Mouse (Mus musculus): ENCODE results near the gene Fnip1. TPM values are rescaled to one million over a fixed set of nuclear protein-coding genes. Genes with fewer than 3 reads are reported as not detected.
"Not testable (repeated sequence)": the region's sequence is repeated elsewhere in the genome, so short reads cannot be mapped to it uniquely, and the experiment has no call there.

Gene Fnip1
- 4.5 and 7.5 TPM in 2 replicates for polyA plus RNA-seq (2011; ENCODE audit: insufficient read depth, insufficient read length, low replicate concordance, missing spikeins)

GRCm38 (mm10) chr11:54437823-54438337 lies at the start of gene Fnip1:
Gene Fnip1, plus strand, starts transcription at chr11:54438199.
- peak within 1 kb of the TSS; percentile 94 for H3K4me3 ChIP-seq (replicated peaks; ENCODE audit: control insufficient read depth, low read depth, low read length)
- TF ChIP-seq CTCF (IDR thresholded peaks at IDR 0.05; ENCODE audit: control insufficient read depth, insufficient read depth, low read length) (no peak), POLR2A (IDR thresholded peaks at IDR 0.05; ENCODE audit: borderline replicate concordance, control insufficient read depth, low read depth, low read length) (no peak)
- WGBS = under 1% methylated on average over 47 of the region's 47 CpGs

GRCm38 (mm10) chr11:54390386-54390785 lies 47.6 kb upstream of the Fnip1 start:
- 22% methylated on average over 8 of the region's 8 CpGs for WGBS
- no peak overlapping the region for H3K27ac ChIP-seq (ENCODE audit: control insufficient read depth, insufficient read depth, low read depth, low read length, poor library complexity)
- H3K4me1 ChIP-seq (ENCODE audit: control insufficient read depth, insufficient read depth, low read length) = peaks cover 1% of the 10 kb centered on the region; the same call in 1 of the 2 replicates
- H3K4me3 ChIP-seq (replicated peaks; ENCODE audit: control insufficient read depth, low read depth, low read length) = no peak overlapping the region
- TF ChIP-seq CTCF (IDR thresholded peaks at IDR 0.05; ENCODE audit: control insufficient read depth, insufficient read depth, low read length) (no peak), POLR2A (IDR thresholded peaks at IDR 0.05; ENCODE audit: borderline replicate concordance, control insufficient read depth, low read depth, low read length) (no peak)

More at GRCm38 (mm10) chr11:54437823-54438337, at the start of gene Fnip1:
- H3K4me1 ChIP-seq (ENCODE audit: control insufficient read depth, insufficient read depth, low read length) = no peaks in the 10 kb centered on the region; the same call in none of the 2 replicates
- peak within 1 kb of the TSS; percentile 94 for H3K27ac ChIP-seq (ENCODE audit: control insufficient read depth, insufficient read depth, low read depth, low read length, poor library complexity)

- Histone ChIP-seq H3K27ac (ENCODE audit: control insufficient read depth, insufficient read depth, low read depth, low read length, poor library complexity) (no peak overlapping the region), H3K4me3 (replicated peaks; ENCODE audit: control insufficient read depth, low read depth, low read length) (no peak overlapping the region)
- WGBS = 83% methylated on average over 4 of the region's 4 CpGs
Observed at GRCm38 (mm10) chr11:54391326-54391725, 46.7 kb upstream of the Fnip1 start.

DNA sequence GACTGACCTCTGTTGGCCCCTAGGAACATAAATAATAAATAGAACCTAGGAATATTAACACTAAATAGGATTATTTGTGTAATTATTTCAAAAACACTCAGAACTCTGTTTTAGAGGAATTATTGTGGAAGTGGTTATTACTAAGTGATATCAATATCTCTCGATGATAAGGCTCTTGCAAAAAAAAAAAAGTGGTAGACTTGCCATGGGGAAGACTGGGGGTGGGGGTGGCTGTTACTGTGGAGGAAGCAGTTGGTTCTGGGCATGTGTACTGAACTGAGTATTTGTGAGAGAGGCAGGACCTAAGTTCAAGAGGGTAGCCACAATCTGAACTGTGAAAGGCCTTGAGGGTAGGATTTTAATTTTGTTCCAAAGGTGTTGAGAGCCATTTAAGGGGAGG lies 41.3 kb upstream of the Fnip1 start:
- Histone ChIP-seq H3K4me3 (replicated peaks; ENCODE audit: control insufficient read depth, low read depth, low read length) (no peak overlapping the region), H3K27ac (ENCODE audit: control insufficient read depth, insufficient read depth, low read depth, low read length, poor library complexity) (no peak overlapping the region), H3K4me1 (ENCODE audit: control insufficient read depth, insufficient read depth, low read length) (no peaks in the 10 kb centered on the region; the same call in 1 of the 2 replicates)
- 53% methylated on average over 1 of the region's 1 CpGs for WGBS
- TF ChIP-seq POLR2A (IDR thresholded peaks at IDR 0.05; ENCODE audit: borderline replicate concordance, control insufficient read depth, low read depth, low read length) = no peak
- TF ChIP-seq CTCF (IDR thresholded peaks at IDR 0.05; ENCODE audit: control insufficient read depth, insufficient read depth, low read length) = no peak

More at GRCm38 (mm10) chr11:54391326-54391725, 46.7 kb upstream of the Fnip1 start:
- H3K4me1 ChIP-seq (ENCODE audit: control insufficient read depth, insufficient read depth, low read length) = peaks cover 1% of the 10 kb centered on the region; the same call in 1 of the 2 replicates
- TF ChIP-seq CTCF (IDR thresholded peaks at IDR 0.05; ENCODE audit: control insufficient read depth, insufficient read depth, low read length) (no peak), POLR2A (IDR thresholded peaks at IDR 0.05; ENCODE audit: borderline replicate concordance, control insufficient read depth, low read depth, low read length) (no peak)

- H3K4me3 ChIP-seq (replicated peaks; ENCODE audit: control insufficient read depth, low read depth, low read length) = no peak overlapping the region
- WGBS = 58% methylated on average over 4 of the region's 4 CpGs
- no peaks in the 10 kb centered on the region; the same call in 1 of the 2 replicates for H3K4me1 ChIP-seq (ENCODE audit: control insufficient read depth, insufficient read depth, low read length)
- no peak for TF ChIP-seq CTCF (IDR thresholded peaks at IDR 0.05; ENCODE audit: control insufficient read depth, insufficient read depth, low read length)
- no peak for TF ChIP-seq POLR2A (IDR thresholded peaks at IDR 0.05; ENCODE audit: borderline replicate concordance, control insufficient read depth, low read depth, low read length)
- H3K27ac ChIP-seq (ENCODE audit: control insufficient read depth, insufficient read depth, low read depth, low read length, poor library complexity) = no peak overlapping the region
Observed at GRCm38 (mm10) chr11:54398058-54398457, 39.9 kb upstream of the Fnip1 start.

DNA sequence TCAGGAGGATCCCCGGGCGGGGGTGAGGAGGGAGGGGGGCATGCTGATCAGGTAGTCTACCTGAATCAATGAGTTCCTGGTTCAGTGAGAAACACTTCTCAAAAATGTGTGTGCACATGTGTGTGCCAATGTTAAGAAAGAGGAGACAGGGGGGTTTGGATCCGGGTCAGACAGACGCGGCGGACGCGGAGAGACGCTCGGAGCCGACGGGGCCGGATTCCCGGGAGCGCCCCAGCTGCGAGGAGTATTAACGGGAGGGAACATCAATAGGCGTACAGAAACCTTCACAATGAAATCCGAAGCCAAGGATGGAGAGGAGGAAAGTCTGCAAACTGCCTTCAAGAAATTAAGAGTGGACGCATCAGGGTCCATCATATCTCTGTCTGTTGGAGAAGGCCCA lies 37.2 kb upstream of the Fnip1 start:
- WGBS = 92% methylated on average over 20 of the region's 20 CpGs
- H3K4me3 ChIP-seq (replicated peaks; ENCODE audit: control insufficient read depth, low read depth, low read length); H3K4me1 ChIP-seq (ENCODE audit: control insufficient read depth, insufficient read depth, low read length); H3K27ac ChIP-seq (ENCODE audit: control insufficient read depth, insufficient read depth, low read depth, low read length, poor library complexity): not testable (repeated sequence)

GRCm38 (mm10) chr11:54404885-54405284 lies 33.1 kb upstream of the Fnip1 start:
- TF ChIP-seq CTCF (IDR thresholded peaks at IDR 0.05; ENCODE audit: control insufficient read depth, insufficient read depth, low read length) = no peak
- TF ChIP-seq POLR2A (IDR thresholded peaks at IDR 0.05; ENCODE audit: borderline replicate concordance, control insufficient read depth, low read depth, low read length) = no peak
- 73% methylated on average over 4 of the region's 4 CpGs for WGBS
- no peak overlapping the region for H3K27ac ChIP-seq (ENCODE audit: control insufficient read depth, insufficient read depth, low read depth, low read length, poor library complexity)
- H3K4me1 ChIP-seq (ENCODE audit: control insufficient read depth, insufficient read depth, low read length) = no peaks in the 10 kb centered on the region
- no peak overlapping the region for H3K4me3 ChIP-seq (replicated peaks; ENCODE audit: control insufficient read depth, low read depth, low read length)

GRCm38 (mm10) chr11:54406930-54407546 lies 31.0 kb upstream of the Fnip1 start:
- WGBS = 59% methylated on average over 4 of the region's 4 CpGs
- Histone ChIP-seq H3K4me3 (replicated peaks; ENCODE audit: control insufficient read depth, low read depth, low read length) (no peak overlapping the region), H3K4me1 (ENCODE audit: control insufficient read depth, insufficient read depth, low read length) (no peaks in the 10 kb centered on the region), H3K27ac (ENCODE audit: control insufficient read depth, insufficient read depth, low read depth, low read length, poor library complexity) (no peak overlapping the region)
- TF ChIP-seq POLR2A (IDR thresholded peaks at IDR 0.05; ENCODE audit: borderline replicate concordance, control insufficient read depth, low read depth, low read length) (no peak), CTCF (IDR thresholded peaks at IDR 0.05; ENCODE audit: control insufficient read depth, insufficient read depth, low read length) (no peak)
